Mouse (Mus musculus): Measurements from ENCODE around the gene Dnah11. TPM values are rescaled to one million over a fixed set of nuclear protein-coding genes. Genes with fewer than 3 reads are reported as not detected.

The Dnah11 gene
- polyA plus RNA-seq, 1 experiment from 2014 or later = 0.36 TPM

- Histone ChIP-seq H3K4me1 (replicated peaks; ENCODE audit: control insufficient read depth, insufficient read depth, low read length) (no peaks in the 10 kb centered on the region), H3K4me2 (ENCODE audit: low read depth, low read length, severe bottlenecking) (no peak overlapping the region), H3K36me3 (ENCODE audit: control insufficient read depth, insufficient read depth, low read length) (no peaks in the 10 kb centered on the region), H3K27me3 (ENCODE audit: control insufficient read depth, insufficient read depth, low read length) (no peaks in the 10 kb centered on the region), H3K4me3 (ENCODE audit: low read depth, low read length) (no peak overlapping the region), H3K27ac (ENCODE audit: low read depth, low read length) (no peak overlapping the region), H3K9ac (ENCODE audit: low read length) (no peak overlapping the region), H3K9me3 (ENCODE audit: control insufficient read depth, low read length) (no peaks in the 10 kb centered on the region)
- DNase-seq (ENCODE audit: low spot score) (no peak), ATAC-seq (replicated peaks; ENCODE audit: low FRiP score) (no peak)
- 85% methylated on average over 3 of the region's 3 CpGs for WGBS
These were observed 86.9 kb downstream of the Dnah11 start for GRCm38 (mm10) chr12:118111896-118112295.

DNA sequence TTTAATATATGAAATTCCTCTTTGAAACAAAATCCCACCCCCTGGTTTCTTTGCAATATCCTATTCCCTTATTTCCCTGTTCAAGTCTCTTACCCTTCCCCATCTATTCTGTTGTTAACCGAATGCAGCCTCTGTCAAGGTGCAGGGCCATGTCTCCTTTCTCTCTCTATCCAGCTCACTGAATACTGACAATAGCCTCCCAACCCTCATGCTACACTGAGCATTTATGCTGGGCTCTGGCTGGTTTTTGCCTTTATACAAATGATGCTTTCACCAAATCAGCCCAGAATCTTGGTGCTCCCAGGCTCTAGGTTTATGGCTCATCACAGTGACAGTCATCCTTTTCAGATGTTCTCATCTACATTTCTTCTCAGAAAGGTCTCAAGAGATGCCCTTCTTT lies 91.1 kb downstream of the Dnah11 start:
- Histone ChIP-seq H3K9me3 (ENCODE audit: control insufficient read depth, low read length) (no peaks in the 10 kb centered on the region), H3K27me3 (ENCODE audit: control insufficient read depth, insufficient read depth, low read length) (no peaks in the 10 kb centered on the region), H3K4me1 (replicated peaks; ENCODE audit: control insufficient read depth, insufficient read depth, low read length) (no peaks in the 10 kb centered on the region), H3K9ac (ENCODE audit: low read length) (no peak overlapping the region), H3K27ac (ENCODE audit: low read depth, low read length) (no peak overlapping the region), H3K4me2 (ENCODE audit: low read depth, low read length, severe bottlenecking) (no peak overlapping the region), H3K36me3 (ENCODE audit: control insufficient read depth, insufficient read depth, low read length) (no peaks in the 10 kb centered on the region), H3K4me3 (ENCODE audit: low read depth, low read length) (no peak overlapping the region)
- no peak for DNase-seq (ENCODE audit: low spot score)
- peak; percentile 60 for ATAC-seq (replicated peaks; ENCODE audit: low FRiP score)
- 28% methylated on average over 1 of the region's 1 CpGs for WGBS

- H3K4me2 ChIP-seq (ENCODE audit: low read depth, low read length, severe bottlenecking) = no peak overlapping the region
- no peak overlapping the region for H3K27ac ChIP-seq (ENCODE audit: low read depth, low read length)
- 79% methylated on average over 4 of the region's 4 CpGs for WGBS
- no peaks in the 10 kb centered on the region for H3K9me3 ChIP-seq (ENCODE audit: control insufficient read depth, low read length)
- no peaks in the 10 kb centered on the region for H3K27me3 ChIP-seq (ENCODE audit: control insufficient read depth, insufficient read depth, low read length)
- ATAC-seq (replicated peaks; ENCODE audit: low FRiP score) (no peak), DNase-seq (ENCODE audit: low spot score) (no peak)
- no peak overlapping the region for H3K9ac ChIP-seq (ENCODE audit: low read length)
- H3K4me1 ChIP-seq (replicated peaks; ENCODE audit: control insufficient read depth, insufficient read depth, low read length) = no peaks in the 10 kb centered on the region
- H3K36me3 ChIP-seq (ENCODE audit: control insufficient read depth, insufficient read depth, low read length) = no peaks in the 10 kb centered on the region
- H3K4me3 ChIP-seq (ENCODE audit: low read depth, low read length) = no peak overlapping the region
These were observed 94.3 kb downstream of the Dnah11 start for GRCm38 (mm10) chr12:118104520-118104919.

GRCm38 (mm10) chr12:118099694-118100093 lies 99.1 kb downstream of the Dnah11 start:
- H3K27ac ChIP-seq (ENCODE audit: low read depth, low read length) = no peak overlapping the region
- H3K4me1 ChIP-seq (replicated peaks; ENCODE audit: control insufficient read depth, insufficient read depth, low read length) = no peaks in the 10 kb centered on the region
- no peaks in the 10 kb centered on the region for H3K36me3 ChIP-seq (ENCODE audit: control insufficient read depth, insufficient read depth, low read length)
- H3K4me2 ChIP-seq (ENCODE audit: low read depth, low read length, severe bottlenecking) = no peak overlapping the region
- DNase-seq (ENCODE audit: low spot score) (no peak), ATAC-seq (replicated peaks; ENCODE audit: low FRiP score) (no peak)
- no peak overlapping the region for H3K4me3 ChIP-seq (ENCODE audit: low read depth, low read length)
- whole genome bisulfite sequencing = 85% methylated on average over 5 of the region's 5 CpGs
- no peaks in the 10 kb centered on the region for H3K9me3 ChIP-seq (ENCODE audit: control insufficient read depth, low read length)
- no peaks in the 10 kb centered on the region for H3K27me3 ChIP-seq (ENCODE audit: control insufficient read depth, insufficient read depth, low read length)
- no peak overlapping the region for H3K9ac ChIP-seq (ENCODE audit: low read length)

- no peaks in the 10 kb centered on the region for H3K27me3 ChIP-seq (ENCODE audit: control insufficient read depth, insufficient read depth, low read length)
- H3K9me3 ChIP-seq (ENCODE audit: control insufficient read depth, low read length) = no peaks in the 10 kb centered on the region
- H3K36me3 ChIP-seq (ENCODE audit: control insufficient read depth, insufficient read depth, low read length) = no peaks in the 10 kb centered on the region
- 89% methylated on average over 3 of the region's 3 CpGs for WGBS
- H3K4me2 ChIP-seq (ENCODE audit: low read depth, low read length, severe bottlenecking) = no peak overlapping the region
- H3K4me3 ChIP-seq (ENCODE audit: low read depth, low read length) = no peak overlapping the region
- H3K27ac ChIP-seq (ENCODE audit: low read depth, low read length) = no peak overlapping the region
- H3K4me1 ChIP-seq (replicated peaks; ENCODE audit: control insufficient read depth, insufficient read depth, low read length) = no peaks in the 10 kb centered on the region
- no peak for ATAC-seq (replicated peaks; ENCODE audit: low FRiP score)
- no peak overlapping the region for H3K9ac ChIP-seq (ENCODE audit: low read length)
- no peak for DNase-seq (ENCODE audit: low spot score)
These were observed 100.6 kb downstream of the Dnah11 start for GRCm38 (mm10) chr12:118098257-118098656.

DNA sequence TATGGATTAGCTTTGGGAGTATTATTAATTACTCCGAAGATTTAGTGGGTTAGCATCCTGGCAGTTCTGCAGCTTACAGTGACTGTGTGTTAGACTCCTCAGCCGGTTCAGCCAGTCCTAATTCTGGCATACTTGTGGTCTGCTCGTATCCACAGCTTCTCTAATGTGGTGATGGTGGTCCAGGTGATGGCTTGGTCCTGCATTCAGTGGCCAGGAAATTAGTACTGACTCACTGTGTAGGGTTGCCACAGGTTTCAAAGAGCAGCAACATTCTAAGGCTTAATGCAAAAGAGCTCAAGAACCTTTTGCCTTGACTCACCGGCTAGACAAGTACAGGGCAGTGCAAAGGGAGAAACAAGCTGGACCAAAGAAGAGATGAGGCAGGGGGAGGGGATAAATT lies 103.9 kb downstream of the Dnah11 start:
- Histone ChIP-seq H3K9me3 (ENCODE audit: control insufficient read depth, low read length) (no peaks in the 10 kb centered on the region), H3K4me3 (ENCODE audit: low read depth, low read length) (no peak overlapping the region), H3K9ac (ENCODE audit: low read length) (no peak overlapping the region), H3K27ac (ENCODE audit: low read depth, low read length) (no peak overlapping the region), H3K4me2 (ENCODE audit: low read depth, low read length, severe bottlenecking) (no peak overlapping the region), H3K4me1 (replicated peaks; ENCODE audit: control insufficient read depth, insufficient read depth, low read length) (no peaks in the 10 kb centered on the region), H3K36me3 (ENCODE audit: control insufficient read depth, insufficient read depth, low read length) (no peaks in the 10 kb centered on the region), H3K27me3 (ENCODE audit: control insufficient read depth, insufficient read depth, low read length) (no peaks in the 10 kb centered on the region)
- DNase-seq (ENCODE audit: low spot score) (no peak), ATAC-seq (replicated peaks; ENCODE audit: low FRiP score) (no peak)
- WGBS = 86% methylated on average over 4 of the region's 4 CpGs

GRCm38 (mm10) chr12:118085291-118085690 lies 113.6 kb downstream of the Dnah11 start:
- no peak for ATAC-seq (replicated peaks; ENCODE audit: low FRiP score)
- Histone ChIP-seq H3K4me1 (replicated peaks; ENCODE audit: control insufficient read depth, insufficient read depth, low read length) (no peaks in the 10 kb centered on the region), H3K36me3 (ENCODE audit: control insufficient read depth, insufficient read depth, low read length) (no peaks in the 10 kb centered on the region), H3K4me2 (ENCODE audit: low read depth, low read length, severe bottlenecking) (no peak overlapping the region), H3K27ac (ENCODE audit: low read depth, low read length) (no peak overlapping the region), H3K9me3 (ENCODE audit: control insufficient read depth, low read length) (no peaks in the 10 kb centered on the region), H3K27me3 (ENCODE audit: control insufficient read depth, insufficient read depth, low read length) (no peaks in the 10 kb centered on the region), H3K9ac (ENCODE audit: low read length) (no peak overlapping the region), H3K4me3 (ENCODE audit: low read depth, low read length) (no peak overlapping the region)
- WGBS = 75% methylated on average over 1 of the region's 1 CpGs
- DNase-seq (ENCODE audit: low spot score) = no peak

- Histone ChIP-seq H3K4me1 (replicated peaks; ENCODE audit: control insufficient read depth, insufficient read depth, low read length) (no peaks in the 10 kb centered on the region), H3K27ac (ENCODE audit: low read depth, low read length) (no peak overlapping the region), H3K4me2 (ENCODE audit: low read depth, low read length, severe bottlenecking) (no peak overlapping the region), H3K9ac (ENCODE audit: low read length) (no peak overlapping the region), H3K9me3 (ENCODE audit: control insufficient read depth, low read length) (no peaks in the 10 kb centered on the region), H3K36me3 (ENCODE audit: control insufficient read depth, insufficient read depth, low read length) (no peaks in the 10 kb centered on the region), H3K4me3 (ENCODE audit: low read depth, low read length) (no peak overlapping the region), H3K27me3 (ENCODE audit: control insufficient read depth, insufficient read depth, low read length) (no peaks in the 10 kb centered on the region)
- ATAC-seq (replicated peaks; ENCODE audit: low FRiP score) (no peak), DNase-seq (ENCODE audit: low spot score) (no peak)
- WGBS = 93% methylated on average over 3 of the region's 3 CpGs
These were observed 114.0 kb downstream of the Dnah11 start for GRCm38 (mm10) chr12:118084806-118085205.

DNA sequence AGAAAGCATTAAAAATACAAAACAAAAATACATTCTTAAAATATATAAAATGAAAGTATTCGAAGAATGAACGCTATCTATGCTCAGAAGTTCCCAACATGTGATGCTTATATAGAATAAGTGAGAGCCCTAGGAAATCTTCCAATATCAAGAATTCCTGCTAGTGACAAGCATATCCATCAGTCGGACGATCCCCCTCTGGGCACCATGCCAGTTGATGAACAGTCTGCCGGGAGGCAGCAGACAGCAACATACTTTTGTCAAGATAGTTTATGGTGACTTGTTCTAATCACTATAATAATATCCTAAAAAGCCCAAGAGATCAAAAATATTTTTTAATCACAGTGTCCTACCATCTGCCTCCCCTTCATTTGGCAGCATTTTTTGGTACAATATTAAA lies 114.7 kb downstream of the Dnah11 start:
- no peaks in the 10 kb centered on the region for H3K4me1 ChIP-seq (replicated peaks; ENCODE audit: control insufficient read depth, insufficient read depth, low read length)
- H3K4me2 ChIP-seq (ENCODE audit: low read depth, low read length, severe bottlenecking) = no peak overlapping the region
- ATAC-seq (replicated peaks; ENCODE audit: low FRiP score) = no peak
- no peak overlapping the region for H3K9ac ChIP-seq (ENCODE audit: low read length)
- no peaks in the 10 kb centered on the region for H3K27me3 ChIP-seq (ENCODE audit: control insufficient read depth, insufficient read depth, low read length)
- H3K4me3 ChIP-seq (ENCODE audit: low read depth, low read length) = no peak overlapping the region
- no peak for DNase-seq (ENCODE audit: low spot score)
- no peaks in the 10 kb centered on the region for H3K36me3 ChIP-seq (ENCODE audit: control insufficient read depth, insufficient read depth, low read length)
- WGBS = 93% methylated on average over 5 of the region's 5 CpGs
- H3K27ac ChIP-seq (ENCODE audit: low read depth, low read length) = no peak overlapping the region
- no peaks in the 10 kb centered on the region for H3K9me3 ChIP-seq (ENCODE audit: control insufficient read depth, low read length)

Data from forebrain, embryonic 11.5 days (tissue).